Mouse (Mus musculus): ENCODE results near the gene Pianp. TPM values are rescaled to one million over a fixed set of nuclear protein-coding genes. Genes with fewer than 3 reads are reported as not detected.
A peak's percentile ranks its signal among the peaks of the same experiment; 100 is the strongest.

Pianp gene
- polyA plus RNA-seq, 1 experiment from 2014 or later = 67.4 TPM

- Histone ChIP-seq H3K9ac (ENCODE audit: low read depth, low read length) (peak within 1 kb of the TSS; percentile 23; the same call in 1 of the 2 replicates), H3K36me3 (ENCODE audit: control insufficient read depth, insufficient read depth, low read length) (peaks cover 31% of the 10 kb centered on the region), H3K4me3 (ENCODE audit: low read length) (no peak within 1 kb of the TSS), H3K9me3 (ENCODE audit: control insufficient read depth, low read length) (no peaks in the 10 kb centered on the region), H3K4me2 (ENCODE audit: low read length) (no peak within 1 kb of the TSS), H3K4me1 (ENCODE audit: control insufficient read depth, insufficient read depth, low read depth, low read length) (no peaks in the 10 kb centered on the region), H3K27ac (ENCODE audit: low read depth, low read length) (no peak within 1 kb of the TSS), H3K27me3 (replicated peaks; ENCODE audit: control insufficient read depth, insufficient read depth, low read length) (no peaks in the 10 kb centered on the region)
- ATAC-seq = no peak
- 36% methylated on average over 20 of the region's 20 CpGs for WGBS
These were observed 53.2 kb downstream of the Pianp start, which contains the start of gene Acrbp for GRCm38 (mm10) chr6:125049678-125050077. Gene Acrbp, plus strand, starts transcription at chr6:125049689.

GRCm38 (mm10) chr6:125051237-125051636, 54.7 kb downstream of the Pianp start:
- no peak overlapping the region for H3K9ac ChIP-seq (ENCODE audit: low read depth, low read length)
- H3K4me3 ChIP-seq (ENCODE audit: low read length) = no peak overlapping the region
- WGBS = 69% methylated on average over 5 of the region's 5 CpGs
- H3K27ac ChIP-seq (ENCODE audit: low read depth, low read length) = no peak overlapping the region
- no peak for ATAC-seq
- peaks cover 26% of the 10 kb centered on the region for H3K36me3 ChIP-seq (ENCODE audit: control insufficient read depth, insufficient read depth, low read length)
- no peaks in the 10 kb centered on the region for H3K4me1 ChIP-seq (ENCODE audit: control insufficient read depth, insufficient read depth, low read depth, low read length)
- no peak overlapping the region for H3K4me2 ChIP-seq (ENCODE audit: low read length)
- H3K9me3 ChIP-seq (ENCODE audit: control insufficient read depth, low read length) = no peaks in the 10 kb centered on the region
- H3K27me3 ChIP-seq (replicated peaks; ENCODE audit: control insufficient read depth, insufficient read depth, low read length) = no peaks in the 10 kb centered on the region

Other genes with a start within 250 kb of the Pianp start
- not detected in 2 replicates for gene Gm45234, start 240.7 kb upstream of the Pianp start, polyA plus RNA-seq (2015; fragmentation: Nextera tagmentation; extraction: Ambion mirVana)
- gene Atn1, start 240.2 kb upstream of the Pianp start, polyA plus RNA-seq (2015; fragmentation: Nextera tagmentation; extraction: Ambion mirVana) = 24.7 and 28.5 TPM in 2 replicates
- 192 and 210 TPM in 2 replicates for gene Eno2, start 227.0 kb upstream of the Pianp start, polyA plus RNA-seq (2015; fragmentation: Nextera tagmentation; extraction: Ambion mirVana)
- 4.0 and 5.3 TPM in 2 replicates for gene Lrrc23, start 217.0 kb upstream of the Pianp start, polyA plus RNA-seq (2015; fragmentation: Nextera tagmentation; extraction: Ambion mirVana)
- gene Spsb2, start 188.0 kb upstream of the Pianp start, polyA plus RNA-seq (2015; fragmentation: Nextera tagmentation; extraction: Ambion mirVana) = 9.2 and 10.3 TPM in 2 replicates
- gene Tpi1, start 182.4 kb upstream of the Pianp start, polyA plus RNA-seq (2015; fragmentation: Nextera tagmentation; extraction: Ambion mirVana) = 544 and 601 TPM in 2 replicates
- 220 and 232 TPM in 2 replicates for gene Usp5, start 167.2 kb upstream of the Pianp start, polyA plus RNA-seq (2015; fragmentation: Nextera tagmentation; extraction: Ambion mirVana)
- 34.2 and 38.5 TPM in 2 replicates for gene Cdca3, start 167.1 kb upstream of the Pianp start, polyA plus RNA-seq (2015; fragmentation: Nextera tagmentation; extraction: Ambion mirVana)
- 1.0 and 1.1 TPM in 2 replicates for gene Gnb3, start 156.4 kb upstream of the Pianp start, polyA plus RNA-seq (2015; fragmentation: Nextera tagmentation; extraction: Ambion mirVana)
- gene P3h3, start 138.9 kb upstream of the Pianp start, polyA plus RNA-seq (2015; fragmentation: Nextera tagmentation; extraction: Ambion mirVana) = 7.5 and 16.2 TPM in 2 replicates
- 30.9 and 32.9 TPM in 2 replicates for gene Gpr162, start 132.7 kb upstream of the Pianp start, polyA plus RNA-seq (2015; fragmentation: Nextera tagmentation; extraction: Ambion mirVana)
- gene Cd4, start 108.5 kb upstream of the Pianp start, polyA plus RNA-seq (2015; fragmentation: Nextera tagmentation; extraction: Ambion mirVana) = 0.26 and 0.27 TPM in 2 replicates
- 3.0 and 3.6 TPM in 2 replicates for gene Lag3, start 85.0 kb upstream of the Pianp start, polyA plus RNA-seq (2015; fragmentation: Nextera tagmentation; extraction: Ambion mirVana)
- 609 and 678 TPM in 2 replicates for gene Ptms, start 76.6 kb upstream of the Pianp start, polyA plus RNA-seq (2015; fragmentation: Nextera tagmentation; extraction: Ambion mirVana)
- 574 and 587 TPM in 2 replicates for gene Mlf2, start 65.3 kb upstream of the Pianp start, polyA plus RNA-seq (2015; fragmentation: Nextera tagmentation; extraction: Ambion mirVana)
- gene Cops7a, start 31.2 kb upstream of the Pianp start, polyA plus RNA-seq (2015; fragmentation: Nextera tagmentation; extraction: Ambion mirVana) = 107 TPM in 2 replicates
- 11.6 and 15.2 TPM in 2 replicates for gene Zfp384, start 12.5 kb downstream of the Pianp start, polyA plus RNA-seq (2015; fragmentation: Nextera tagmentation; extraction: Ambion mirVana)
- 133 and 137 TPM in 2 replicates for gene Ing4, start 43.1 kb downstream of the Pianp start, polyA plus RNA-seq (2015; fragmentation: Nextera tagmentation; extraction: Ambion mirVana)
- gene Acrbp, start 53.0 kb downstream of the Pianp start, polyA plus RNA-seq (2015; fragmentation: Nextera tagmentation; extraction: Ambion mirVana) = 18.2 and 20.9 TPM in 2 replicates
- gene Lpar5, start 71.2 kb downstream of the Pianp start, polyA plus RNA-seq (2015; fragmentation: Nextera tagmentation; extraction: Ambion mirVana) = 0.36 and 0.85 TPM in 2 replicates
- gene Chd4, start 99.3 kb downstream of the Pianp start, polyA plus RNA-seq (2015; fragmentation: Nextera tagmentation; extraction: Ambion mirVana) = 66.6 and 68.4 TPM in 2 replicates
- gene Nop2, start 135.2 kb downstream of the Pianp start, polyA plus RNA-seq (2015; fragmentation: Nextera tagmentation; extraction: Ambion mirVana) = 48.6 and 50.7 TPM in 2 replicates
- 20.3 and 21.9 TPM in 2 replicates for gene Iffo1, start 148.5 kb downstream of the Pianp start, polyA plus RNA-seq (2015; fragmentation: Nextera tagmentation; extraction: Ambion mirVana)
- 1,587 and 1,624 TPM in 2 replicates for gene Gapdh, start 169.8 kb downstream of the Pianp start, polyA plus RNA-seq (2015; fragmentation: Nextera tagmentation; extraction: Ambion mirVana)
- 37.7 and 50.2 TPM in 2 replicates for gene Ncapd2, start 195.0 kb downstream of the Pianp start, polyA plus RNA-seq (2015; fragmentation: Nextera tagmentation; extraction: Ambion mirVana)
- gene Mrpl51, start 195.1 kb downstream of the Pianp start, polyA plus RNA-seq (2015; fragmentation: Nextera tagmentation; extraction: Ambion mirVana) = 140 and 154 TPM in 2 replicates
- gene Vamp1, start 218.9 kb downstream of the Pianp start, polyA plus RNA-seq (2015; fragmentation: Nextera tagmentation; extraction: Ambion mirVana) = 41.2 and 52.8 TPM in 2 replicates
- 7.7 and 9.1 TPM in 2 replicates for gene Tapbpl, start 235.2 kb downstream of the Pianp start, polyA plus RNA-seq (2015; fragmentation: Nextera tagmentation; extraction: Ambion mirVana)
- 1.1 and 1.4 TPM in 2 replicates for gene Cd27, start 240.3 kb downstream of the Pianp start, polyA plus RNA-seq (2015; fragmentation: Nextera tagmentation; extraction: Ambion mirVana)